Mouse (Mus musculus) small intestine, adult 2 months (tissue): Measurements from ENCODE around the gene Rtp3.

Experiments
- CTCF ChIP-seq: fragments of 200-500 bp; IDR thresholded peaks from 2 replicates; pipeline ENCODE4 v1.5.1; 2012; ENCODE audit warnings: low read depth, mild to moderate bottlenecking, control low read depth, inconsistent platforms, low read length, moderate library complexity, mixed read lengths; ENCODE audit not compliant: insufficient replicate concordance, insufficient read length; ENCODE audit errors: extremely low read depth
- POLR2A ChIP-seq: fragments of 200-500 bp; IDR thresholded peaks from 2 replicates; pipeline ENCODE4 v1.6.1; 2012; ENCODE audit warnings: low read depth, mild to moderate bottlenecking, control low read depth, inconsistent platforms, low read length, moderate library complexity

GRCm38 (mm10) chr9:110937506-110938490 lies 52.6 kb downstream of the Rtp3 start:
- TF ChIP-seq CTCF: no peak
- TF ChIP-seq POLR2A: no peak
